Mouse (Mus musculus): ENCODE data around the gene Ptafr.

DNA sequence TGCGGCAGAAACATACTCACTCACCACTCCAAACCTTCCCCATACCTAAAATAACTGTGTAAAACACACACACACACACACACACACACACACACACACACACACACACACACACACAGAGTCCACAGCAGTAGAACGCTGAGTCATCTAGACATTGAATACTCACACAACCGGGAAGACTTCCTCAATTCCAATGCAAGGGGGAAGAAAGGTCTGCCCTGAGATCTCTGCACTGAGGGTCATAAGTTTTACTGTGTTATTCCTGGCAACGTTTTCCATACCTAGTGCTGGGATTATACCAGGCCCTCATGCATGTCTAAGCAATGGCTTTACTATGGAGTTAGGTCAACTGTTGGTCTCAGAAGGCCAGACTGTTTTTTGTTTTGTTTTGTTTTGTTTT lies 34.5 kb upstream of the Ptafr start:
- TF ChIP-seq CTCF (IDR thresholded peaks at IDR 0.05) (no peak), POLR2A (IDR thresholded peaks at IDR 0.05; ENCODE audit: insufficient read depth, low read depth, low read length) (no peak)
